Mouse (Mus musculus): ENCODE measurements at regions not wholly inside any gene's neighbourhood (a gene's known extent, or its start where the extent isn't known, plus 50 kb on each side); places are given as distances from the start of the nearest gene placed in this dataset.

DNA sequence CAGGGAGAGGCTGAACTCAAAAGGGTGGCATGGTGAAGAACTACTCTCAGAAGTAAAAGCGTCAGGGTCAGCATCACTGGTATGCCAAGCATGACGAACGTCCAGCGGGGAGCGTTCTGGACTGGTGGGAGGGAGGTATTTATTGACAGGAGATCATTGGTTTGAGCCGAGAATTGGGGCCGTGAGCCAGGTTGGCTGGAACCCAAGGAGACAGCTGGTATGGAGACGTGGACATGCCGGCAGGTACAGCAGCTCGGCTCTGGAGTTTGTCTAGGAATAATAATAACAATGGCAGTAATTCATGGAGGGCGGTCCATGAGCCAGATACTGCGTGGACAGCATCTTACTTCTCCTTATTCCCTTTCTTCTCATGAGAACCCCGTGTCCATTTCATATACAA lies 156.5 kb upstream of the Ap5m1 start:
- TF ChIP-seq CTCF (IDR thresholded peaks at IDR 0.05; ENCODE audit: low read depth, low read length) (no peak), POLR2AphosphoS5 (IDR thresholded peaks at IDR 0.05; ENCODE audit: insufficient replicate concordance, low read depth, low read length) (no peak), TAL1 (conservative IDR thresholded peaks at IDR 0.05; ENCODE audit: low read depth, low read length) (no peak), GATA1 (IDR thresholded peaks at IDR 0.05; ENCODE audit: borderline replicate concordance, low read length) (no peak)
